Mouse (Mus musculus): ENCODE results near the gene Hoxb3.

DNA sequence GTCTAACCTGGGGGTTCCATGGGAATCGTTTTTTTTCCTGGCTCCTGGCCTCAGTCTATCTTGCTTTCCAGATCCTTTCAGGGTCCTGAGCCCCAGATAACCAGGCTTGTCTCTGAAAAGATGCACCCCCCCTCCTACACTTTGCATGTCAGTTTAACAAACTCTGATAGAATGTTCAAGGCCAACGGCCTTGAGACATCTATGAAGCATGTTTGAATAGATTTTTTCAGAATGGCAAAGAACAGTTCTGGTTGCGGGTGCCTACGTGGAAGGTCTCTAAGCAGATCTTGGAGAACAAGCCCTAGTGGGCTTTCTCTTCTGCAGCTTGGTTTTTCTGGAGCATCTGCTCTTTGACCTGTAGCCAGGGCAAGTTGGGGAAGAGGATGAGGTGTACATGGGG, 14.4 kb upstream of the Hoxb3 start:
- TF ChIP-seq CTCF (IDR thresholded peaks at IDR 0.05; ENCODE audit: insufficient read depth, low read depth, low read length) (no peak), POLR2A (IDR thresholded peaks at IDR 0.05; ENCODE audit: insufficient read depth, low read depth, low read length) (no peak)
